ENCODE assay signal across 8 mouse cellular contexts in the genomic region with DNA sequence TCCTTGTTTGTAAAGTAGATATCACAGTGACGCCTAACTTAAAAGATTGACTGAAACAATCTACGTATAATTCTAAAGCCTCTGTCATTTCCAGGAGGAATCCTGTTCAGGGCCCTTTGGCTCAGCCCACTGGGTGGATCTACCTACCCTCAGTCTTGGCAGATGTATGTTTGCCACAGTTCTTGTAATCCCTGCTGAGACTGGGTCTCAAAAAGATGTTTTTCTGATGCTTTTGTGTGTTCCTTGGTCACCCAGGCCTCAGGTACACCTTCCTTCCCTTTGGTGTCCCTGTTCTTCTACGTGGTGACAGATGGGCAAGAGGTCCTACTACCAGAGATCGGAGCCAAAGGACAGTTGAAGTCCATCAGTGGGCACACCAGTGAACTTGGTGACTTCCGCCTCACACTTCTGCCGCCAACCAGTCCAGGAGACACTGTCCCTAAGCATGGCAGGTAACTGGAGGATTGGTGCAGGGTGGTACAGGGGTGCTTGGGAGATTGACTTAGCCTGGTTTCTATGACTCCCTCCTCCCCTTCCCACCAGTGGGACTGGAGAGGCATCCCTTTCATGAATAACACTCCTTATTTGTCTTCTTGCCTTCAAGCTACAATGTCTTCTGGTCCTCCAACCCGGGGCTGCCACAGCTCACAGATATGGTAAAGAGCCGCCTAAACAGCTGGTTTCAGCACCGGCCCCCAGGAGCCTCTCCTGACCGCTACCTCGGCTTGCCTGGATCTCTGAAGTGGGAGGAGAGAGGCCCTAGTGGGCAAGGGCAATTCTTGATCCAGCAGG. TPM values are rescaled to one million over a fixed set of nuclear protein-coding genes. Genes with fewer than 3 reads are reported as not detected.
DNase-seq lines count a peak whose midpoint lies in the region; ATAC-seq and TF ChIP-seq lines count a peak whose summit lies in the region.

No protein-coding gene starts in this region.

- peaks cover 43% of the 10 kb centered on the region for H3K4me1 ChIP-seq in embryonic facial prominence, embryonic 15.5 days
- 0 out of 2 replicates have a peak, but pooled peaks cover 5% of the 10 kb centered on the region for H3K4me1 ChIP-seq in intestine, postnatal 0 days (replicated peaks; ENCODE audit: control insufficient read depth, insufficient read depth, low read length)
- peaks cover 60% of the 10 kb centered on the region for H3K4me1 ChIP-seq in neural tube, embryonic 13.5 days (replicated peaks)

- peak overlapping the region; percentile 60 for H3K4me3 ChIP-seq in left cerebral cortex, adult 2 months
- peak overlapping the region; percentile 90 for H3K4me3 ChIP-seq in embryonic facial prominence, embryonic 15.5 days (replicated peaks)
- H3K4me3 ChIP-seq in intestine, postnatal 0 days (ENCODE audit: low read depth, low read length): peak overlapping the region; percentile 61
- peak overlapping the region; percentile 83 for H3K4me3 ChIP-seq in neural tube, embryonic 13.5 days

- H3K4me2 ChIP-seq in embryonic facial prominence, embryonic 15.5 days (replicated peaks): peak overlapping the region; percentile 92
- peak overlapping the region; percentile 89 for H3K4me2 ChIP-seq in intestine, postnatal 0 days (replicated peaks; ENCODE audit: low read depth)
- H3K4me2 ChIP-seq in neural tube, embryonic 13.5 days: peak overlapping the region; percentile 99

- H3K27ac ChIP-seq in left cerebral cortex, adult 2 months: no peak overlapping the region
- H3K27ac ChIP-seq in embryonic facial prominence, embryonic 15.5 days (replicated peaks): peak overlapping the region; percentile 86; the same call in 1 of the 2 replicates
- H3K27ac ChIP-seq in intestine, postnatal 0 days (ENCODE audit: low read depth, low read length): no peak overlapping the region
- H3K27ac ChIP-seq in neural tube, embryonic 13.5 days (replicated peaks): peak overlapping the region; percentile 82; the same call in 1 of the 2 replicates

- no peaks in the 10 kb centered on the region for H3K27me3 ChIP-seq in embryonic facial prominence, embryonic 15.5 days
- no peaks in the 10 kb centered on the region for H3K27me3 ChIP-seq in intestine, postnatal 0 days (replicated peaks; ENCODE audit: control insufficient read depth, insufficient read depth, low read length)
- no peaks in the 10 kb centered on the region for H3K27me3 ChIP-seq in neural tube, embryonic 13.5 days

- peaks cover 31% of the 10 kb centered on the region for H3K36me3 ChIP-seq in embryonic facial prominence, embryonic 15.5 days
- peaks cover 14% of the 10 kb centered on the region for H3K36me3 ChIP-seq in intestine, postnatal 0 days (ENCODE audit: control insufficient read depth, insufficient read depth)
- peaks cover 33% of the 10 kb centered on the region for H3K36me3 ChIP-seq in neural tube, embryonic 13.5 days

- no peak for TF ChIP-seq CTCF in left cerebral cortex, adult 2 months (IDR thresholded peaks at IDR 0.05)
- TF ChIP-seq CTCF in intestine, postnatal 0 days (IDR thresholded peaks at IDR 0.05; ENCODE audit: low read depth): no peak

- WGBS in embryonic facial prominence, embryonic 15.5 days: 73% methylated on average over 11 of the region's 11 CpGs
- WGBS in intestine, postnatal 0 days: 66% methylated on average over 11 of the region's 11 CpGs
- 79% methylated on average over 11 of the region's 11 CpGs for WGBS in neural tube, embryonic 13.5 days

- no peak for DNase-seq in left cerebral cortex, adult 2 months (ENCODE audit: extremely low spot score in 1 of 2, low spot score in 2 of 2)
- DNase-seq in left cerebral cortex, postnatal 25 days (ENCODE audit: low spot score in 2 of 2): no peak
- DNase-seq in retina, embryonic 14.5 days (ENCODE audit: low spot score): no peak
- no peak for DNase-seq in thymus, postnatal 4 days
- DNase-seq in ovary, postnatal 10 days (ENCODE audit: low spot score): no peak

- no peak for ATAC-seq in embryonic facial prominence, embryonic 15.5 days (ENCODE audit: insufficient number of reproducible peaks, low FRiP score, low TSS enrichment, low read depth)
- ATAC-seq in intestine, postnatal 0 days: no peak
- ATAC-seq in neural tube, embryonic 13.5 days (ENCODE audit: low read depth): no peak

- H3K9ac ChIP-seq in embryonic facial prominence, embryonic 15.5 days: peak overlapping the region; percentile 86
- H3K9ac ChIP-seq in intestine, postnatal 0 days (ENCODE audit: low read depth, low read length): peak overlapping the region; percentile 77
- H3K9ac ChIP-seq in neural tube, embryonic 13.5 days: peak overlapping the region; percentile 91

- H3K9me3 ChIP-seq in embryonic facial prominence, embryonic 15.5 days (replicated peaks): no peaks in the 10 kb centered on the region
- H3K9me3 ChIP-seq in intestine, postnatal 0 days (ENCODE audit: control insufficient read depth): no peaks in the 10 kb centered on the region
- H3K9me3 ChIP-seq in neural tube, embryonic 13.5 days: no peaks in the 10 kb centered on the region

- intact Hi-C loops in left cerebral cortex, adult 2 months (cut with DNase I): loop anchor here (2.0 kb wide), 1 partner anchor 28 kb away; no protein-coding TSS in a partner anchor
- intact Hi-C loops in left cerebral cortex, postnatal 25 days (cut with DNase I): no loop called here

RNA-seq across cellular contexts. Expression of gene Mogs, which starts 1.3 kb away (rescaled TPM):
- 10 to 100 TPM; 28.6 to 29.5 TPM for total RNA-seq in left cerebral cortex, adult 2 months (2021)
- total RNA-seq in left cerebral cortex, postnatal 25 days (2021): 10 to 100 TPM; 27.2 to 28.0 TPM
- polyA plus RNA-seq in embryonic facial prominence, embryonic 15.5 days (2015; fragmentation: Nextera tagmentation; extraction: Ambion mirVana): 50.7 and 52.6 TPM in 2 replicates
- 18.4 and 20.9 TPM in 2 replicates for polyA plus RNA-seq in intestine, postnatal 0 days (2015; fragmentation: Nextera tagmentation; extraction: Ambion mirVana)
- 26.8 and 29.1 TPM in 2 replicates for polyA plus RNA-seq in neural tube, embryonic 13.5 days (2015; fragmentation: Nextera tagmentation; extraction: Ambion mirVana)

RNA-seq across cellular contexts. Expression of gene Wbp1, which starts 4.8 kb away (rescaled TPM):
- 10 to 100 TPM; 42.4 to 42.5 TPM for total RNA-seq in left cerebral cortex, adult 2 months (2021)
- 10 to 100 TPM; 36.7 to 48.7 TPM for total RNA-seq in left cerebral cortex, postnatal 25 days (2021)
- 109 and 113 TPM in 2 replicates for polyA plus RNA-seq in embryonic facial prominence, embryonic 15.5 days (2015; fragmentation: Nextera tagmentation; extraction: Ambion mirVana)
- 69.1 and 72.7 TPM in 2 replicates for polyA plus RNA-seq in intestine, postnatal 0 days (2015; fragmentation: Nextera tagmentation; extraction: Ambion mirVana)
- 202 and 228 TPM in 2 replicates for polyA plus RNA-seq in neural tube, embryonic 13.5 days (2015; fragmentation: Nextera tagmentation; extraction: Ambion mirVana)

RNA-seq across cellular contexts. Expression of gene Mrpl53, which starts 7.7 kb away (rescaled TPM):
- total RNA-seq in left cerebral cortex, adult 2 months (2021): 10 to 100 TPM; 57.5 to 61.7 TPM
- 10 to 100 TPM; 60.3 to 66.6 TPM for total RNA-seq in left cerebral cortex, postnatal 25 days (2021)
- polyA plus RNA-seq in embryonic facial prominence, embryonic 15.5 days (2015; fragmentation: Nextera tagmentation; extraction: Ambion mirVana): 121 and 136 TPM in 2 replicates
- polyA plus RNA-seq in intestine, postnatal 0 days (2015; fragmentation: Nextera tagmentation; extraction: Ambion mirVana): 113 and 115 TPM in 2 replicates
- 133 TPM in 2 replicates for polyA plus RNA-seq in neural tube, embryonic 13.5 days (2015; fragmentation: Nextera tagmentation; extraction: Ambion mirVana)

RNA-seq across cellular contexts. Expression of gene Ino80b, which starts 8.7 kb away (rescaled TPM):
- total RNA-seq in left cerebral cortex, adult 2 months (2021): 10 to 100 TPM; 19.9 to 22.2 TPM
- total RNA-seq in left cerebral cortex, postnatal 25 days (2021): 10 to 100 TPM; 11.2 to 21.3 TPM
- polyA plus RNA-seq in embryonic facial prominence, embryonic 15.5 days (2015; fragmentation: Nextera tagmentation; extraction: Ambion mirVana): 18.2 and 18.5 TPM in 2 replicates
- 6.0 and 8.5 TPM in 2 replicates for polyA plus RNA-seq in intestine, postnatal 0 days (2015; fragmentation: Nextera tagmentation; extraction: Ambion mirVana)
- 11.4 and 13.0 TPM in 2 replicates for polyA plus RNA-seq in neural tube, embryonic 13.5 days (2015; fragmentation: Nextera tagmentation; extraction: Ambion mirVana)

RNA-seq across cellular contexts. Expression of gene Gm42688, which starts 15.2 kb away (rescaled TPM):
- 1 to 10 TPM; 4.6 to 6.9 TPM for total RNA-seq in left cerebral cortex, adult 2 months (2021)
- total RNA-seq in left cerebral cortex, postnatal 25 days (2021): 1 to 10 TPM; 3.9 to 5.0 TPM
- polyA plus RNA-seq in embryonic facial prominence, embryonic 15.5 days (2015; fragmentation: Nextera tagmentation; extraction: Ambion mirVana): 2.9 and 3.2 TPM in 2 replicates
- 1.1 and 1.2 TPM in 2 replicates for polyA plus RNA-seq in intestine, postnatal 0 days (2015; fragmentation: Nextera tagmentation; extraction: Ambion mirVana)
- polyA plus RNA-seq in neural tube, embryonic 13.5 days (2015; fragmentation: Nextera tagmentation; extraction: Ambion mirVana): 4.5 and 5.2 TPM in 2 replicates

Comparison
In these comparisons a context has a peak if more than half of its experiments do, and no peak if none do; other contexts are left out.
1. H3K27ac ChIP-seq: peak in embryonic facial prominence, embryonic 15.5 days (single experiment) and neural tube, embryonic 13.5 days (single experiment); none in left cerebral cortex, adult 2 months (single experiment) and intestine, postnatal 0 days (single experiment).
2. Peak in every context shown above with its lines, with median percentiles within 50 percentile points of each other: H3K4me3 ChIP-seq, H3K4me2 ChIP-seq and H3K9ac ChIP-seq.